Mouse (Mus musculus): Measurements from ENCODE around the gene Sap18b.
"Not testable (repeated sequence)": the region's sequence is repeated elsewhere in the genome, so short reads cannot be mapped to it uniquely, and the experiment has no call there.

Sap18b gene

GRCm38 (mm10) chr8:95822096-95822495 lies 3.0 kb upstream of the Sap18b start:
- no peak for DNase-seq (ENCODE audit: low spot score in 2 of 2)

- no peak for DNase-seq (ENCODE audit: low spot score in 2 of 2)
Observed at GRCm38 (mm10) chr8:95822699-95823098, 2.4 kb upstream of the Sap18b start.

- DNase-seq (ENCODE audit: low spot score in 2 of 2): no peak
Observed at GRCm38 (mm10) chr8:95830144-95830543, 5.0 kb downstream of the Sap18b start.

GRCm38 (mm10) chr8:95832603-95833434 lies 7.7 kb downstream of the Sap18b start:
- DNase-seq (ENCODE audit: low spot score in 2 of 2): peak; percentile 71 to 72

GRCm38 (mm10) chr8:95833435-95833984 lies 8.4 kb downstream of the Sap18b start:
- no peak for DNase-seq (ENCODE audit: low spot score in 2 of 2)

GRCm38 (mm10) chr8:95835891-95836290 lies 10.7 kb downstream of the Sap18b start:
- DNase-seq (ENCODE audit: low spot score in 2 of 2): no peak

GRCm38 (mm10) chr8:95837266-95837665 lies 12.1 kb downstream of the Sap18b start:
- no peak for DNase-seq (ENCODE audit: low spot score in 2 of 2)

- DNase-seq (ENCODE audit: low spot score in 2 of 2): no peak
Observed at GRCm38 (mm10) chr8:95839289-95839688, 14.1 kb downstream of the Sap18b start.

- no peak for DNase-seq (ENCODE audit: low spot score in 2 of 2)
Observed at GRCm38 (mm10) chr8:95841436-95841835, 16.3 kb downstream of the Sap18b start.

GRCm38 (mm10) chr8:95843968-95844367 lies 18.8 kb downstream of the Sap18b start:
- DNase-seq (ENCODE audit: low spot score in 2 of 2): no peak

- DNase-seq (ENCODE audit: low spot score in 2 of 2): no peak
Observed at GRCm38 (mm10) chr8:95845026-95845425, 19.9 kb downstream of the Sap18b start.

GRCm38 (mm10) chr8:95848061-95848551 lies 23.0 kb downstream of the Sap18b start:
- no peak for DNase-seq (ENCODE audit: low spot score in 2 of 2)

GRCm38 (mm10) chr8:95848734-95849464 lies 23.8 kb downstream of the Sap18b start:
- DNase-seq (ENCODE audit: low spot score in 2 of 2): no peak

- DNase-seq (ENCODE audit: low spot score in 2 of 2): no peak
Observed at GRCm38 (mm10) chr8:95850326-95850725, 25.2 kb downstream of the Sap18b start.

GRCm38 (mm10) chr8:95852290-95852689 lies 27.1 kb downstream of the Sap18b start:
- DNase-seq (ENCODE audit: low spot score in 2 of 2): no peak

GRCm38 (mm10) chr8:95853102-95853843 lies 28.1 kb downstream of the Sap18b start, which contains the start of gene Slc38a7:
TSS of gene Slc38a7 (minus strand) at chr8:95853539.
- peak; percentile 81 to 87 for DNase-seq (ENCODE audit: low spot score in 2 of 2)

- no peak for DNase-seq (ENCODE audit: low spot score in 2 of 2)
Observed at GRCm38 (mm10) chr8:95854174-95854573, 29.0 kb downstream of the Sap18b start.

- not testable (repeated sequence) for DNase-seq (ENCODE audit: low spot score in 2 of 2)
Observed at GRCm38 (mm10) chr8:95863761-95864440, 38.8 kb downstream of the Sap18b start.

- not testable (repeated sequence) for DNase-seq (ENCODE audit: low spot score in 2 of 2)
Observed at GRCm38 (mm10) chr8:95864851-95865250, 39.7 kb downstream of the Sap18b start.

- no peak for DNase-seq (ENCODE audit: low spot score in 2 of 2)
Observed at GRCm38 (mm10) chr8:95871690-95872089, 46.5 kb downstream of the Sap18b start.

- DNase-seq (ENCODE audit: low spot score in 2 of 2): no peak
Observed at GRCm38 (mm10) chr8:95875270-95875669, 50.1 kb downstream of the Sap18b start.
